Mouse (Mus musculus): ENCODE results near the gene Stat5b.
"Not testable (repeated sequence)": the region's sequence is repeated elsewhere in the genome, so short reads cannot be mapped to it uniquely, and the experiment has no call there.

Gene Stat5b

GRCm38 (mm10) chr11:100819626-100820025 lies 30.9 kb downstream of the Stat5b start:
- in situ Hi-C loops (cut with MboI; ENCODE audit: unreplicated experiment in 2 of 2), result no loop called here

- in situ Hi-C loops (cut with MboI; ENCODE audit: unreplicated experiment in 2 of 2), result no loop called here
These were observed 31.5 kb downstream of the Stat5b start for GRCm38 (mm10) chr11:100819048-100819447.

GRCm38 (mm10) chr11:100818359-100819012 lies 32.0 kb downstream of the Stat5b start:
- in situ Hi-C loops (cut with MboI; ENCODE audit: unreplicated experiment in 2 of 2), result no loop called here

GRCm38 (mm10) chr11:100817311-100817710 lies 33.2 kb downstream of the Stat5b start:
- in situ Hi-C loops (cut with MboI; ENCODE audit: unreplicated experiment in 2 of 2), result no loop called here

- in situ Hi-C loops (cut with MboI; ENCODE audit: unreplicated experiment in 2 of 2), result no loop called here
These were observed 33.7 kb downstream of the Stat5b start for GRCm38 (mm10) chr11:100816801-100817200.

GRCm38 (mm10) chr11:100816342-100816741 lies 34.2 kb downstream of the Stat5b start:
- in situ Hi-C loops (cut with MboI; ENCODE audit: unreplicated experiment in 2 of 2), result no loop called here

- in situ Hi-C loops (cut with MboI; ENCODE audit: unreplicated experiment in 2 of 2), result no loop called here
These were observed 36.0 kb downstream of the Stat5b start for GRCm38 (mm10) chr11:100814498-100814897.

- in situ Hi-C loops (cut with MboI; ENCODE audit: unreplicated experiment in 2 of 2), result no loop called here
These were observed 39.4 kb downstream of the Stat5b start for GRCm38 (mm10) chr11:100811132-100811531.

GRCm38 (mm10) chr11:100810516-100810915 lies 40.0 kb downstream of the Stat5b start:
- in situ Hi-C loops (cut with MboI; ENCODE audit: unreplicated experiment in 2 of 2), result no loop called here

- in situ Hi-C loops (cut with MboI; ENCODE audit: unreplicated experiment in 2 of 2), result loop anchor here in 1 of 2 experiments (5.0 kb wide), 1 partner anchor 46 kb away; the partner anchor contains the start of gene Stat5b
These were observed 43.9 kb downstream of the Stat5b start for GRCm38 (mm10) chr11:100806380-100807305.

GRCm38 (mm10) chr11:100805535-100805934 lies 45.0 kb downstream of the Stat5b start:
- in situ Hi-C loops (cut with MboI; ENCODE audit: unreplicated experiment in 2 of 2), result loop anchor here in 1 of 2 experiments (5.0 kb wide), 1 partner anchor 47 kb away; the partner anchor contains the start of gene Stat5b

- in situ Hi-C loops (cut with MboI; ENCODE audit: unreplicated experiment in 2 of 2), result no loop called here
These were observed 46.1 kb downstream of the Stat5b start for GRCm38 (mm10) chr11:100804409-100804808.

GRCm38 (mm10) chr11:100799426-100799825 lies 51.1 kb downstream of the Stat5b start:
- in situ Hi-C loops (cut with MboI; ENCODE audit: unreplicated experiment in 2 of 2), result no loop called here

- in situ Hi-C loops (cut with MboI; ENCODE audit: unreplicated experiment in 2 of 2), result no loop called here
These were observed 53.9 kb downstream of the Stat5b start for GRCm38 (mm10) chr11:100796585-100796984.

- in situ Hi-C loops (cut with MboI; ENCODE audit: unreplicated experiment in 2 of 2), result no loop called here
These were observed 55.1 kb downstream of the Stat5b start for GRCm38 (mm10) chr11:100795386-100795785.

- in situ Hi-C loops (cut with MboI; ENCODE audit: unreplicated experiment in 2 of 2), result no loop called here
These were observed 59.0 kb downstream of the Stat5b start for GRCm38 (mm10) chr11:100791457-100792049.

- in situ Hi-C loops (cut with MboI; ENCODE audit: unreplicated experiment in 2 of 2), result not testable (repeated sequence)
These were observed 59.9 kb downstream of the Stat5b start for GRCm38 (mm10) chr11:100790644-100791043.

- in situ Hi-C loops (cut with MboI; ENCODE audit: unreplicated experiment in 2 of 2), result no loop called here
These were observed 60.8 kb downstream of the Stat5b start for GRCm38 (mm10) chr11:100789702-100790101.

GRCm38 (mm10) chr11:100785774-100786173 lies 64.8 kb downstream of the Stat5b start:
- in situ Hi-C loops (cut with MboI; ENCODE audit: unreplicated experiment in 2 of 2), result no loop called here

GRCm38 (mm10) chr11:100784286-100784685 lies 66.2 kb downstream of the Stat5b start:
- in situ Hi-C loops (cut with MboI; ENCODE audit: unreplicated experiment in 2 of 2), result no loop called here

- in situ Hi-C loops (cut with MboI; ENCODE audit: unreplicated experiment in 2 of 2), result no loop called here
These were observed 68.0 kb downstream of the Stat5b start for GRCm38 (mm10) chr11:100782568-100782967.
